Mouse (Mus musculus) urinary bladder, postnatal 0 days (tissue): ENCODE results near the gene Hkdc1. TPM values are rescaled to one million over a fixed set of nuclear protein-coding genes. Genes with fewer than 3 reads are reported as not detected.

ENCODE experiments used
- polyA plus RNA-seq: library from polyadenylated mRNA; unstranded; fragments of >200 nt; fragmentation: Nextera tagmentation; extraction: Ambion mirVana; gene quantifications from 2 replicates; pipeline ENCODE4 v1.2.1, GENCODE M21; 2015

Hkdc1 gene
- 0.17 and 0.28 TPM in 2 replicates for polyA plus RNA-seq

DNA sequence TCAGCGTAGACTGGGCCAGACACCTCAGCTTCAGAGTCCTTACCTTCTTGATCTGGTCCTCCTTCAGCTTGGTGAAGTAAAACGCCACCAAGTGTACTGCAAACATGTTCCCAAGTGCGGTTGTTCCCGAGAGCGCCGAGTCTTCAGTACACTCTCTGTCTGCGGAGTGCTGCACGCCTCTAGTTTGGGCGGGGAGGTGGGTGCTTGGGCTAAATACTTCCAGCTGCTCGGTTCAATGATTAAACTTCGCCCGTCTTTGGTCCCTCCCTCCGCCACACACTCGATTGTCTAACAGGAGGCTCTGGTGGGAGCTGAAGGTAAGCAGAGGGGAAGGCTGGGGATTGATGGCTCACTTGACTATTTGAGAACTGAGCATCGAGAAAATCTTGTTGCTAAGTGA lies at the start of gene Hkdc1:
TSS of gene Hkdc1 (minus strand) at position 237 of the 400 bp plus-strand sequence.

DNA sequence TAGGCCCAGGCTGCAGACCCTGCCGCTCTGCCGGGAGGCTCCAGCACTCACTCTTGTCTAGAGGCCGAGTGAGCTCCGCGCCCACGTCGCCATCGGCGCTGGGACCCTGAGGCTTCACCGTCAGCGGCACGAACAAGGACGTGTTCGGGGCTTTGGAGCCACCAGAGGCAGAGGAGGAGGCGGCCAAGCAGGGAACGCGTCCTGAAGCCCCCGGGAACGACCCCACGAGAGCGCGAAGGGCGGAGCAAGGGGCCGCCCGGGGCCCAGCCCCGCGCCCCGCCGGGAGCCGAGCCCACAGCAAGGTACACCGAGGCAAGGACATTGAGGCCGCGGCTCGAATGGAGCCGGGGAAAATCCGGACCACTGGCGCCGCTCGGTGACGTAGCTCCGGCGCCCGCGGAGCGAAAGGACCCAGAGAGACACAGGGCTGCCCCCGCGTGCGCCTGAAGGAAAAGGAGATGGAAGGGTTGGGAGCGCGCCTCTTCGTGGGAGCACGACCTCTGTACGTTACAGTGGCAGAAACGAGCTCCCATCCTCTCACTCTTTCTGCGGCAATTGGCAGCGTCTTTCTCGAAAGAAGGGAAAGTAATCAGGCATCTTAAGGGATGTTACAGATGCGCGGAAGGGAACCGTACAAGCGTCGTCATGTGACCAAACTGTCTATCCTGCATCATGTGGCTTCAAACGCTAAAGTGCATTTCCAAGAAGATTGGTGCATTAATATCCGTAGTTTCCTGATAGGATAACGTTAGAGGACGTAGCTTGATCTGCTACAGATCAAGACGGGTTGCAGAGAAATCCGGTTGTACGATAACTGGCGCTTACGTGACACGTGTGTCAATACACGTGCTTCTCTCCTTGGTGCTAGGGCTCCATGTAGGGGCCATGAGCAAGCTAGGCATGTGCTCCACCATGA lies 27.3 kb upstream of the Hkdc1 start, which contains the start of the genes 4930507D05Rik and Supv3l1:
TSS of gene 4930507D05Rik (plus strand) at position 126 of the 916 bp plus-strand sequence.
TSS of gene Supv3l1 (minus strand) at position 375 of the 916 bp plus-strand sequence.

DNA sequence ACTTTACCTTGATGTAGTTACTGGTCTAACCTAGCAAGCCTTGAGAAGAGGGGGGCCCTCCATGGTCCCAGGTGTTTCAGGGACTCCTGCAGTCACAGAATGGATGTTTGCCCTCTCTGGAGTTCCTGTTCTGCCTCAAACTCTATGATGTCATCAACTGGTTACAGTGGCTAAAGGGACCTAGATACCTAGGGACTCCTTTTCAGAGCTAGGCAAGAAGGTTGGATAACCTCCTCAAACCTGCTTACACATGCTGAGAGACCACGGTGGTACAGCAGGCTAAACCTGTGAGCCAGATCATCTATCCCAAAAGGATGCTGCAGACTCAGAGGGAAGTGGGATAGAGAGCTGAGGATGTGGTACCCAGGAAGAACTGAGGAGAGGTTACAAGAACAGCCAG lies 42.5 kb downstream of the Hkdc1 start, which contains the start of gene Hk1:
TSS of gene Hk1 (minus strand) at position 101 of the 400 bp plus-strand sequence.

Other genes starting within 250 kb of the Hkdc1 start
- gene Tspan15, start 191.2 kb downstream of the Hkdc1 start, polyA plus RNA-seq, result 23.4 and 27.2 TPM in 2 replicates
- 2.5 and 3.9 TPM in 2 replicates for gene Tacr2, start 170.1 kb downstream of the Hkdc1 start, polyA plus RNA-seq
- gene Hk1, start 42.6 kb downstream of the Hkdc1 start, polyA plus RNA-seq, result 52.6 and 57.2 TPM in 2 replicates
- gene 4930507D05Rik, start 27.0 kb upstream of the Hkdc1 start, polyA plus RNA-seq, result 0.08 and 0.25 TPM in 2 replicates
- 11.6 and 12.2 TPM in 2 replicates for gene Supv3l1, start 27.2 kb upstream of the Hkdc1 start, polyA plus RNA-seq
- 43.3 and 49.1 TPM in 2 replicates for gene Vps26a, start 64.3 kb upstream of the Hkdc1 start, polyA plus RNA-seq
- 51.5 and 423 TPM in 2 replicates for gene Srgn, start 105.0 kb upstream of the Hkdc1 start, polyA plus RNA-seq
- 16.7 and 20.4 TPM in 2 replicates for gene Kif1bp, start 156.0 kb upstream of the Hkdc1 start, polyA plus RNA-seq
- 10.8 and 13.6 TPM in 2 replicates for gene Ddx21, start 179.8 kb upstream of the Hkdc1 start, polyA plus RNA-seq
- 79.9 and 107 TPM in 2 replicates for gene Ddx50, start 228.7 kb upstream of the Hkdc1 start, polyA plus RNA-seq